Mouse (Mus musculus) testis, adult 2 months (tissue): ENCODE results near the gene L3mbtl3.

Experiments used
- CTCF ChIP-seq: fragments of 200-500 bp; IDR thresholded peaks from 2 replicates; pipeline ENCODE4 v1.5.1; 2012; ENCODE audit warnings: low read depth, mild to moderate bottlenecking, inconsistent platforms, low read length, moderate library complexity; ENCODE audit not compliant: control insufficient read depth, insufficient read depth, insufficient replicate concordance
- POLR2A ChIP-seq: fragments of 200-500 bp; IDR thresholded peaks from 2 replicates; pipeline ENCODE4 v1.6.1; 2012; ENCODE audit warnings: low read depth, mild to moderate bottlenecking, inconsistent platforms, low read length, moderate library complexity; ENCODE audit not compliant: control insufficient read depth

- no peak for TF ChIP-seq CTCF
- no peak for TF ChIP-seq POLR2A
These were observed 149.0 kb downstream of the L3mbtl3 start for GRCm38 (mm10) chr10:26226734-26227133.
